Mouse (Mus musculus): ENCODE data around the gene Tgfb3.

GRCm38 (mm10) chr12:86014621-86015020 lies 64.2 kb downstream of the Tgfb3 start:
- TF ChIP-seq POLR2A (IDR thresholded peaks at IDR 0.05; ENCODE audit: low read depth, low read length) = no peak
- TF ChIP-seq CTCF (conservative IDR thresholded peaks at IDR 0.05; ENCODE audit: insufficient read depth, insufficient read length, low read depth, low read length) = no peak
